Mouse (Mus musculus): ENCODE data around the gene Dhdh.
A peak's percentile ranks its signal among the peaks of the same experiment; 100 is the strongest.
"Not testable (repeated sequence)": the region's sequence is repeated elsewhere in the genome, so short reads cannot be mapped to it uniquely, and the experiment has no call there.

Gene Dhdh

GRCm38 (mm10) chr7:45488293-45489204, at the start of gene Dhdh:
Gene Dhdh (minus strand): TSS chr7:45488805.
- peak in 1 of 2 experiments; percentile 44 for DNase-seq (ENCODE audit: low spot score in 2 of 2)

GRCm38 (mm10) chr7:45537602-45538001, 49.0 kb upstream of the Dhdh start:
- DNase-seq (ENCODE audit: low spot score in 2 of 2), result no peak

DNA sequence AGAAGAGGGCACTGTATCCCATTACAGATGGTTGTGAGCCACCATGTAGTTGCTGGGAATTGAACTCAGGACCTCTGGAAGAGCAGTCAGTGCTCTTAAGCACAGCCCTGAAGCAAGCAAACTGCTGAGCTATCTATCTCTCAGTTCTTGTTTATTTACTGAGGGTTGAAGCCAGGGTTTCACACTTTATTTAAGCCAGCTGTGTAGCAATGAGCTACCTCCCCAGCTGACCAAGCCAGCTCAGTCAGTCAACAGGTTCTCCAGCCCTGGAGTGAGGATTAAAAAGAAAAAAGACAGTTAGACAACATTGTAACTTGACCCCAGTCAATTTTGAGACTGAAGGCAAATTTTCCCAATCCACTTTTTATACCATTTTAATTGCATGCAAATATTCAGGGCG, 47.1 kb upstream of the Dhdh start:
- no peak for DNase-seq (ENCODE audit: low spot score in 2 of 2)

GRCm38 (mm10) chr7:45530643-45531042, 42.0 kb upstream of the Dhdh start:
- no peak for DNase-seq (ENCODE audit: low spot score in 2 of 2)

DNA sequence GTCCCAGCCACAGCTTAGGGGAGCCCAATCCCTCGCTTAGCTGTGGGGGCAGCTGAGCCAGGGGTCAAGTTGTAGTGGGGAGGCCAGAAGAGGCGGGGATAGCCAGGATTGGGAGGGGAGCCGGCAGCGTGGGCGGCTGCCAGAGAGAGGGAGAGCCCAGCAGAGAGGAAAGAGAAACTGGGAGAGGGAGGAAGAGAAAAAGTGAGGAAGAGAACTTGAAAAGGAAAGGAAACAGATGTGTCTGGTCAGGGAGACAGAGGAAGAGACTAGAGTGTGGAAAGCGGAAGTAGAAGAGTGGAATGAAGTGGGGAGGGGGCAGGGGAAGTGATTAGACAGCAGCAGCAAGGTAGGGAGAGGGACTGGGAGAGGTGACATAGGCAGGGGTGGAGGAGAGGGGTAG, 40.9 kb upstream of the Dhdh start:
- DNase-seq (ENCODE audit: low spot score in 2 of 2), result no peak

- not testable (repeated sequence) for DNase-seq (ENCODE audit: low spot score in 2 of 2)
These were observed 38.6 kb upstream of the Dhdh start for GRCm38 (mm10) chr7:45527169-45527568.

- DNase-seq (ENCODE audit: low spot score in 2 of 2), result no peak
These were observed 38.0 kb upstream of the Dhdh start for GRCm38 (mm10) chr7:45526474-45527120.

DNA sequence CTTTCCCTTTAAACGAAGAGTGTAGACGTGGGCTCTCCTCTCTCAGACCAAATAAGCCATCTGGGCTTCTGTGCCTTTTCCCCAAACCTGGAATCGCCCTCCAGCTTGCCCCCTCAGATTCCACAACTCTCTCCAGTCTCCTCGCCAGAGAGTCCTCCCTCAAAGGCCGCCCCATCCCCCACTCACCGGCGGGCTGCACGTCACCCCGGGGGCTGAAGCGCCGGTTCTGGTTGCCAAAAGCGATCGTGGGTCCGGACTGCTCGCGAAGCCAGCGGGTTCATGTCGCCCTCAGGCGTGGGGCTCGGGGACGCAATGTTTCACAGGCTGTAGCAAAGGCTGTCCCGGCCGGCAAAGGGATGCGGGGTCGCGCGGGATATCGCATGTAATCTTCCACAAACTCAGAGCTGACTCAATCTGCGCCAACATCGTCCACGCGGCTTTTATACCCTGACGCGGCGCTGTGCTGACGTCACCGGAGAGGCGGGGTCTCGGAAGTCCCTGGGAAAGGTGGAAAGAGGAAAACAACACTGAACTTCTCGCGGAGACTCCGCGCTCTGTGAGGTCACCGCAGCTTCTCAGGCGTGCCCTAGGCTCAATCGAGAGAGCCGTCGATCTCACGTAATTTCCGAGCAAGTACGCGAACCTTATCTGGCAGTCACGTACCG, 37.3 kb upstream of the Dhdh start, which contains the start of the genes Ppp1r15a and Plekha4:
Gene Ppp1r15a (minus strand): TSS at position 460 of the 665 bp plus-strand sequence.
Gene Plekha4 (plus strand): TSS at position 522 of the 665 bp plus-strand sequence.
- peak; percentile 91 to 96 for DNase-seq (ENCODE audit: low spot score in 2 of 2)

DNA sequence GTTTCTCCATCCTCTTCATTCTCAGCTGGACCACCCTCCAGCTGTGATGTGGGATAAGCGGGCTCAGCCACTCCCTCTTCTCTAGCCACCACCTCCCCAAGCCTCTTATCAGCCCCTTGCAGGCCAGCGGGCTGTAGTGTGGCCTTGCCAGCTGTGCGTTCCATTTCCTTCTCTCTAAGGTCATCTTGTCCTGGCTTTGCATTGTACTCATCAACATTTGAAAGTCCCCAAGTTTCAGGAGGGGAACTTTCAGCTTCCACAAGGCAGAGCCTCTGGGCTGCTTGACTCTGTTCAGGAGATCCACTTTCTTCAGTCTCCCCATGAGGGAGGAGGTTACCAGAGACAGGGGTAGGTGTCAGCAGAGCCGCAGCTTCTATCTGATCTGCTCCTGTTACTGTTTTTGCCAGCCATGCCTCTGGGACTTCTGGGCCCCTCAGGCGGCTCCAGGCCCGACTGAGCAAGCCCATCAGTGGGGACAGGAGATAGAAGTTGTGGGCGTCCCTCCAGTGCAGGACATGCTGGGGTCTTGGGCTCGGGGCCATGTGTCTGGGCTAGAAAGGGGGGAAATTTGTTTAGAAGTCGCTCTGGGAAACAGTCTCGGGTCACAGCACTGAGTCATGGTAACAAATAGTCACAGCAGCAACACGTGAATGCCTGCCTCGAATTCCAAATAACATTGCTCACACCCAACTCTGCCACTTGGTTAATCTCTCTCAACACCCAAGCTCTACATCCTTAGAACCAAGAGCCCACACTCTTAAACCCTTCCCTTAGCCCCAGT, 36.4 kb upstream of the Dhdh start:
- no peak for DNase-seq (ENCODE audit: low spot score in 2 of 2)

DNA sequence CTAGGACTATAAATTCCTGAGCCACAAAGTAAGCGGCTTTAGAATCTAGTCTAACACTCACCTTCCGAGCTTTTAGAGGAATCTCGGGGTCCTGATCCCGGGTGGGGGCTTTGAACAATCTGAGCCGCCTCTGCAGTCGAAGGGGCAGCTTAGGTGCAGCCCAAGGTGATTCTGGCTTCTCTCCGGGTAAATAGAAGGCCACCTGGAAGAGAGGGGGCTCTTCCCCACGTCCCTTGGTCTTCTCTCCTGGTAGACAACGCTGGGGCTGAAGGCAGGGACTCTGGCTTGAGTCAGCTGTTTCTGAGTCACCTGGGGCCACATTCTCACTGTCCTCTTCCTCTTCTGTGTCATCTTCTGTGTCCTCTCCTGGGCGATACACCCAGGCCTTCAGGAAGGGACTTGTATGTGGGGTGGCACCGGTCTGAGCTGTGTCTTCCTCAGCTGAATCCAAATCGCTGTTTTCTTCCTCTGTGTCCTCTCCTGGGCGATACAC, 35.1 kb upstream of the Dhdh start:
- DNase-seq (ENCODE audit: low spot score in 2 of 2), result no peak

DNA sequence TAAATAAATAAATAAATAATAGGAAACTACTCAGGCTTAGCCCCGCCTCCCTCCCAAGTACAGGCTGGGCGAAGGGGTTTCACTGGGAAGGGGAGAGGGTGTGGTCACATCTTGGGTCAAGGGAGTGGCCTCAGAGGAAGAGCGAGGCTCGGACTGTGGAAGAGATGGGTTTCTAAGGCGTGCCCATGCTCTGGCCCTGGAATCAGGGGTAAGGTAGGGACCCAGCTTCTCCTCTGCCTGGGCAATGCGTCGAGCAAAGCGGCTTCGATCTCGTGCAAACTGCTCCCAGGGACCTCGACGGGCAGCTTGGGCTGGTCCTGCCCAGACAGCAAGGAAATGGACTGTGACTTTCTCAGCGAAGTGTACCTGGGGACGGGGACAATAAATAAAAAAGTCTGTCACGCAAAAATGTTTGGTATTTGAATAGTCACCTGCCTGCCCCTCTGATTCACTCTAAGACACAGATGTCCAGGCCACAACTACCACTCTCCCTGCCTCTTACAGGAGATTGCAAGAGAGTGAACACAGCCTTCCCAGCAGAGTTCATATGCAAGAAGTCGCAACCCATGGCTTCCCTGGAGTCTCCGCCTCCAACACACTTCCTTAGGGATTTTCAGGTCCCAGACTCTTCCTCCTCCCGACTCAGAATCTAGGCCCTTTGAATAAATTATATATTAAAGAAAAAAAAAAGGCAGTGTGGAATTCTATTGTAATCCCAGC, 34.5 kb upstream of the Dhdh start:
- DNase-seq (ENCODE audit: low spot score in 2 of 2), result no peak

DNA sequence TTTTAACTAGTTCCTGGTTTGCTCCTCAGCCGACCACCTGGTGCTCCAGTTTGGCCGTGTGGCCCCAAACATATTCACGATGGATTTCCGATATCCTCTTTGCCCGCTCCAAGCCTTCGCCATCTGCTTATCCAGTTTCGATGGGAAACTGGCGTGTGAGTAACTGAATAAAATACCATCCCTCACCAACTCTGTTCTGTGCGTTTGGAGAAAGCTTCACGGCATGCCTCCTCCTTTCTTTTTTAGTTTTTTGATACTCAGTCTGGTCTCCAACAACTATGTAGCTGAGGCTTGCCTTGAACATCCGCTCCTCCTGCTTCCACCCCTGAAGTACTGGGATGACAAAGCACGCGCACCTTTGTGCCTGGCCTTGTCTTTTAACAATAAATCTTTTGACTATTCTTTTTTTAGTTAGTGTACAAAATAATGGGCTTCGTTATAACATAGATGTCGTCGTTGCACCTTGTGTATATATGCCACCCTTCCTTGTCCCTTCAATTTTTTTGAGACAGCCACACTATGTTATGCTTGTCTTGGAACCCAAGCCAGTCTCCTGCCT, 33.7 kb upstream of the Dhdh start:
- DNase-seq (ENCODE audit: low spot score in 2 of 2), result no peak

GRCm38 (mm10) chr7:45521728-45522184, 33.2 kb upstream of the Dhdh start:
- peak; percentile 88 to 90 for DNase-seq (ENCODE audit: low spot score in 2 of 2)

DNA sequence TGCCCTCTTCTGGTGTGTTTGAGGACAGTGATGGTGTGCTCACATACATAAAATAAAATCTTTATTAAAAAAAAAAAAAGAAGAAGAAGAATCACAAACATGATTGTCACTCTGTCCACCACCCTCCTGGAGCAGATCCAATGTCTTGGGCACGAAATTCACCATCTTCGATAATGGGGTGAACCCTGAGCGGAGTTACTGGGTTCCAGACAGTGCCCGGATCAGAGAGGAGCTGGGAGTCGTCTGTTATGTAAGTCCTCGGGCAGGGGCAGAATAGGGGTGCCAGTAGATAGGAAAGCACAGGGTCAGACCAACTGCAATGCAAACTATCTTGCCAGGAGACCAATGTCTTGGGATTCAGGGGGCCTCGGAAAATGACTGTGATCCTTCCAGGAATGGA, 32.0 kb upstream of the Dhdh start:
- DNase-seq (ENCODE audit: low spot score in 2 of 2), result no peak

DNA sequence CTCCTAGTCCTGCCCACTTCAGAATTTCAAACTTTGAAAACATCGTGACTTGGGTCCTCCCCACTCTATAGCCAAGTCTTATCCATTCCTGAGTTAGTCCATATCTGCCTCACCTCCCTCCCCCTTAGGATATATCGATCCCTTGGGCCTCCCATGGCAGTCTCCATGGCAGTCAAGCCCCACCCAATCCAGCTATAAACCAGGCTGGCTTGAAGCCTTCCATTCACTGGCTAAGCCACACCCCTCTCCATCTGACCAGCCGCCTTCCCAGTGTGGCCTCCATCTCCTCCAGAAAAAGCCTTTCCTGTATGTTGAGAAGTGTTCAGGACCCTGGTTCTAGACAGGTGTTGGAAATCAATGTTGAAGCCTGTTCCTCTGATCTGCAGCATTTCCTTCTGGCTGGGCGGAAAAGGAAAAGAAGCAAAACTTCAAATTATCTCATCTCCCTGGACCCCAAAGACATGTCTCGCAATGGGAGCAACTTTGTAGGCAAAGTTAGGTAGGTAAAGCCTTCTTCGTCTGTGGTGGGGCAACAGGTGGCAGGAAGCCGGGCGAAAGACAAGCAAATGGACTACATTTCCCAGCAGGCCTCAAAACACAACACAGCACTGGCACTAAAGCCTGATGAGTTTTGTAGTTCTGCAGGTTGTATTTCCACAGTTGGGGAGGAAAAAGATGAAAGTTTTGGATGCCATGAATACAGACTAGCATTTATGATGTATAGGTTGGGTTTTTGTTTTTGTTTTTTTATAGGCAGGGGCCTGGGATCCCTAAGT, 30.9 kb upstream of the Dhdh start:
- DNase-seq (ENCODE audit: low spot score in 2 of 2), result no peak

DNA sequence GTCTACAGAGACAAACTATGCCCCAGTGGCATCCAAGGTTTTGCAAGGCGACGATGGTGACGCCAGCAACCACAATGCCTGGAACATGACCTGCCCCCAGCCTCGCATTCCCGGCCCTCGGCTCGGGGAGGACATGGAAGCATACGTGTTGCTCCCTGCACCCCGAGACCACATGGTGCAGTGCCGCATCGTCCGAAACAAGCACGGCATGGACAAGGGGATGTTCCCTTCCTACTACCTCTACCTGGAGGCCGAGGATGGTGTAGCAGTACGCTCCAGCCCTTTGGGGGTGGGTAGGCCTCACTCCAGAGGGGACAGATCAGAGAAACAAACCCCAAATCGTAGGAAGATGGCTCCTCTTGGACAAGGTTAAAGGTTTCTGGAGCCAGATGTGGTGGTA, 30.0 kb upstream of the Dhdh start:
- no peak for DNase-seq (ENCODE audit: low spot score in 2 of 2)

DNA sequence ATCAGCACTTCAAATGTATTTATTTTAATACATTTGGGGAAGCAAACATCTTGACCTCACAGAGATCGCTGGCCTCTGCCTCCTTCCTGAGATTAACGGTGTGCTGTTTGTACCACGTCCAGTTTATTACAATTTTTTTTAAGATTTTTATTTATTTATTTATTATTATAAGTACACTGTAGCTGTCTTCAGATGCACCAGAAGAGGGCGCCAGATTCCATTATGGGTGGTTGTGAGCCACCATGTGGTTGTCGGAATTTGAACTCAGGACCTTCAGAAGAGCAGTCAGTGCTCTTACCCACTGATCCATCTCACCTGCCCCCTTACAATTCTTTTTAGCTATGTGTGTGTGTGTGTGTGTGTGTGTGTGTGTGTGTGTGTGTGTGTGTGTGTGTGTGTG, 28.2 kb upstream of the Dhdh start:
- not testable (repeated sequence) for DNase-seq (ENCODE audit: low spot score in 2 of 2)

- DNase-seq (ENCODE audit: low spot score in 2 of 2), result no peak
These were observed 26.8 kb upstream of the Dhdh start for GRCm38 (mm10) chr7:45515436-45515835.

GRCm38 (mm10) chr7:45514411-45514810, 25.8 kb upstream of the Dhdh start:
- no peak for DNase-seq (ENCODE audit: low spot score in 2 of 2)
